Mouse (Mus musculus) embryonic fibroblast, embryonic 13.5 days (primary cell): Measurements from ENCODE around the gene Tmem56.

Experiments
- CTCF ChIP-seq: IDR thresholded peaks from 2 replicates; pipeline ENCODE4 v1.5.1; 2011; ENCODE audit warnings: mild to moderate bottlenecking, control low read depth, low read length, moderate library complexity, borderline replicate concordance; ENCODE audit not compliant: insufficient read depth
- POLR2A ChIP-seq: IDR thresholded peaks from 2 replicates; pipeline ENCODE4 v1.6.1; 2011; ENCODE audit warnings: low read depth, mild to moderate bottlenecking, control low read depth, low read length, moderate library complexity

DNA sequence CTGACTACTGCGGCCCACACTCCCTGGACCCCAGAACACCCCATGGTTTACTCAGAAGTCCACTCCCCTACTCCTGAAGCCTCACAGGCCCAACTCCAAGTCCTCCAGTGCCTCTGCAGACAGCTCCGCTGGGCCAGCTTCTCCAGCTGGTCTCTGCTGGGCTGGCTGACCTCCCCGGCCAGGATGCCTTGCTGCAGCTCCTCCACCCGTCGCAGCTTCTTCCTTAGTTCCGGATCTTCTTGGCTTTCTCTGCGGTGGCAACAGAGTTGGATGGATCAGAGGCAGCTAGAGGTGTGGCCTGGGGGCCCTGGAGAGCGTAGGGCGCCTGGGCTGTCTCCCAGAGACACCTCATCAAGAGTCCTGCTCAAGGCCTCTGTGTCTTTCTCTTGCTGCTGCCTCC lies 32.9 kb downstream of the Tmem56 start:
- TF ChIP-seq CTCF = no peak
- no peak for TF ChIP-seq POLR2A
